Mouse (Mus musculus): ENCODE data around the gene Gm28043. TPM values are rescaled to one million over a fixed set of nuclear protein-coding genes. Genes with fewer than 3 reads are reported as not detected.
"Not testable (repeated sequence)": the region's sequence is repeated elsewhere in the genome, so short reads cannot be mapped to it uniquely, and the experiment has no call there.

Gene Gm28043
- polyA plus RNA-seq, 1 experiment from 2014 or later, result 2.5 TPM

- Histone ChIP-seq H3K4me1 (ENCODE audit: insufficient read depth, low read length) (peaks cover 53% of the 10 kb centered on the region), H3K27me3 (ENCODE audit: insufficient read depth, low read length) (no peaks in the 10 kb centered on the region), H3K36me3 (ENCODE audit: insufficient read depth, low read length) (no peaks in the 10 kb centered on the region), H3K27ac (ENCODE audit: low read length) (no peak overlapping the region), H3K4me2 (replicated peaks; ENCODE audit: low read depth, low read length) (no peak overlapping the region), H3K9me3 (ENCODE audit: low read length) (no peaks in the 10 kb centered on the region), H3K9ac (replicated peaks; ENCODE audit: low read length) (no peak overlapping the region), H3K4me3 (ENCODE audit: low read length) (no peak overlapping the region)
- no peak for ATAC-seq (ENCODE audit: low FRiP score, low TSS enrichment)
- 43% methylated on average over 7 of the region's 7 CpGs for WGBS
Observed at GRCm38 (mm10) chr17:29712565-29712964, 97.9 kb downstream of the Gm28043 start.

GRCm38 (mm10) chr17:29713734-29714133 lies 99.1 kb downstream of the Gm28043 start:
- not testable (repeated sequence) for H3K4me3 ChIP-seq (ENCODE audit: low read length); H3K4me2 ChIP-seq (replicated peaks; ENCODE audit: low read depth, low read length); H3K36me3 ChIP-seq (ENCODE audit: insufficient read depth, low read length); H3K9ac ChIP-seq (replicated peaks; ENCODE audit: low read length); H3K27ac ChIP-seq (ENCODE audit: low read length); ATAC-seq (ENCODE audit: low FRiP score, low TSS enrichment); H3K9me3 ChIP-seq (ENCODE audit: low read length); H3K27me3 ChIP-seq (ENCODE audit: insufficient read depth, low read length)
- 92% methylated on average over 4 of the region's 4 CpGs for WGBS
- H3K4me1 ChIP-seq (ENCODE audit: insufficient read depth, low read length), result peaks cover 46% of the 10 kb centered on the region

- Histone ChIP-seq H3K4me2 (replicated peaks; ENCODE audit: low read depth, low read length) (peak within 1 kb of the TSS; percentile 60), H3K4me1 (ENCODE audit: insufficient read depth, low read length) (peaks cover 27% of the 10 kb centered on the region), H3K9ac (replicated peaks; ENCODE audit: low read length) (peak within 1 kb of the TSS; percentile 69), H3K4me3 (ENCODE audit: low read length) (peak within 1 kb of the TSS; percentile 62), H3K9me3 (ENCODE audit: low read length) (no peaks in the 10 kb centered on the region; the same call in 1 of the 2 replicates), H3K27me3 (ENCODE audit: insufficient read depth, low read length) (no peaks in the 10 kb centered on the region), H3K27ac (ENCODE audit: low read length) (no peak within 1 kb of the TSS), H3K36me3 (ENCODE audit: insufficient read depth, low read length) (no peaks in the 10 kb centered on the region)
- ATAC-seq (ENCODE audit: low FRiP score, low TSS enrichment), result peak; percentile 94
- 3% methylated on average over 41 of the region's 41 CpGs for WGBS
Observed at GRCm38 (mm10) chr17:29716732-29717445, 102.2 kb downstream of the Gm28043 start, which contains the start of gene Ccdc167. Gene Ccdc167 (minus strand): TSS chr17:29717044.

- WGBS, result 81% methylated on average over 8 of the region's 8 CpGs
Observed at GRCm38 (mm10) chr17:29718660-29719059, 104.0 kb downstream of the Gm28043 start.

GRCm38 (mm10) chr17:29719628-29720575 lies 105.2 kb downstream of the Gm28043 start:
- no peak overlapping the region for H3K4me3 ChIP-seq (ENCODE audit: low read length)
- no peaks in the 10 kb centered on the region for H3K36me3 ChIP-seq (ENCODE audit: insufficient read depth, low read length)
- H3K4me2 ChIP-seq (replicated peaks; ENCODE audit: low read depth, low read length), result no peak overlapping the region
- H3K9me3 ChIP-seq (ENCODE audit: low read length), result no peaks in the 10 kb centered on the region; the same call in 1 of the 2 replicates
- H3K4me1 ChIP-seq (ENCODE audit: insufficient read depth, low read length), result peaks cover 12% of the 10 kb centered on the region
- H3K27ac ChIP-seq (ENCODE audit: low read length), result no peak overlapping the region
- H3K9ac ChIP-seq (replicated peaks; ENCODE audit: low read length), result no peak overlapping the region
- ATAC-seq (ENCODE audit: low FRiP score, low TSS enrichment), result no peak
- no peaks in the 10 kb centered on the region for H3K27me3 ChIP-seq (ENCODE audit: insufficient read depth, low read length)
- WGBS, result 81% methylated on average over 13 of the region's 13 CpGs

More at GRCm38 (mm10) chr17:29718660-29719059, 104.0 kb downstream of the Gm28043 start:
- Histone ChIP-seq H3K4me3 (ENCODE audit: low read length) (no peak overlapping the region), H3K9ac (replicated peaks; ENCODE audit: low read length) (no peak overlapping the region), H3K4me2 (replicated peaks; ENCODE audit: low read depth, low read length) (no peak overlapping the region), H3K36me3 (ENCODE audit: insufficient read depth, low read length) (no peaks in the 10 kb centered on the region), H3K9me3 (ENCODE audit: low read length) (no peaks in the 10 kb centered on the region; the same call in 1 of the 2 replicates), H3K27me3 (ENCODE audit: insufficient read depth, low read length) (no peaks in the 10 kb centered on the region), H3K27ac (ENCODE audit: low read length) (no peak overlapping the region), H3K4me1 (ENCODE audit: insufficient read depth, low read length) (peaks cover 12% of the 10 kb centered on the region)
- no peak for ATAC-seq (ENCODE audit: low FRiP score, low TSS enrichment)

- H3K4me3 ChIP-seq (ENCODE audit: low read length), result no peak overlapping the region
- no peak overlapping the region for H3K27ac ChIP-seq (ENCODE audit: low read length)
- peaks cover 10% of the 10 kb centered on the region for H3K4me1 ChIP-seq (ENCODE audit: insufficient read depth, low read length)
- no peak overlapping the region for H3K9ac ChIP-seq (replicated peaks; ENCODE audit: low read length)
- H3K27me3 ChIP-seq (ENCODE audit: insufficient read depth, low read length), result no peaks in the 10 kb centered on the region
- no peaks in the 10 kb centered on the region for H3K36me3 ChIP-seq (ENCODE audit: insufficient read depth, low read length)
- 49% methylated on average over 11 of the region's 11 CpGs for WGBS
- H3K9me3 ChIP-seq (ENCODE audit: low read length), result no peaks in the 10 kb centered on the region; the same call in 1 of the 2 replicates
- no peak overlapping the region for H3K4me2 ChIP-seq (replicated peaks; ENCODE audit: low read depth, low read length)
- no peak for ATAC-seq (ENCODE audit: low FRiP score, low TSS enrichment)
Observed at GRCm38 (mm10) chr17:29720755-29721365, 106.2 kb downstream of the Gm28043 start.

- H3K36me3 ChIP-seq (ENCODE audit: insufficient read depth, low read length), result no peaks in the 10 kb centered on the region
- no peaks in the 10 kb centered on the region; the same call in 1 of the 2 replicates for H3K9me3 ChIP-seq (ENCODE audit: low read length)
- H3K4me3 ChIP-seq (ENCODE audit: low read length), result no peak overlapping the region
- H3K27me3 ChIP-seq (ENCODE audit: insufficient read depth, low read length), result no peaks in the 10 kb centered on the region
- H3K4me2 ChIP-seq (replicated peaks; ENCODE audit: low read depth, low read length), result no peak overlapping the region
- H3K9ac ChIP-seq (replicated peaks; ENCODE audit: low read length), result no peak overlapping the region
- no peak for ATAC-seq (ENCODE audit: low FRiP score, low TSS enrichment)
- H3K4me1 ChIP-seq (ENCODE audit: insufficient read depth, low read length), result no peaks in the 10 kb centered on the region
- WGBS, result 82% methylated on average over 6 of the region's 6 CpGs
- no peak overlapping the region for H3K27ac ChIP-seq (ENCODE audit: low read length)
Observed at GRCm38 (mm10) chr17:29724610-29725009, 109.9 kb downstream of the Gm28043 start.

GRCm38 (mm10) chr17:29725027-29725620 lies 110.4 kb downstream of the Gm28043 start:
- H3K9ac ChIP-seq (replicated peaks; ENCODE audit: low read length), result no peak overlapping the region
- H3K36me3 ChIP-seq (ENCODE audit: insufficient read depth, low read length), result no peaks in the 10 kb centered on the region
- ATAC-seq (ENCODE audit: low FRiP score, low TSS enrichment), result no peak
- 73% methylated on average over 6 of the region's 6 CpGs for WGBS
- no peak overlapping the region for H3K4me3 ChIP-seq (ENCODE audit: low read length)
- no peaks in the 10 kb centered on the region for H3K4me1 ChIP-seq (ENCODE audit: insufficient read depth, low read length)
- H3K27ac ChIP-seq (ENCODE audit: low read length), result no peak overlapping the region
- no peaks in the 10 kb centered on the region; the same call in 1 of the 2 replicates for H3K9me3 ChIP-seq (ENCODE audit: low read length)
- H3K4me2 ChIP-seq (replicated peaks; ENCODE audit: low read depth, low read length), result no peak overlapping the region
- no peaks in the 10 kb centered on the region for H3K27me3 ChIP-seq (ENCODE audit: insufficient read depth, low read length)

GRCm38 (mm10) chr17:29728082-29728481 lies 113.4 kb downstream of the Gm28043 start:
- no peaks in the 10 kb centered on the region for H3K36me3 ChIP-seq (ENCODE audit: insufficient read depth, low read length)
- H3K9ac ChIP-seq (replicated peaks; ENCODE audit: low read length), result no peak overlapping the region
- H3K4me3 ChIP-seq (ENCODE audit: low read length), result no peak overlapping the region
- no peaks in the 10 kb centered on the region for H3K9me3 ChIP-seq (ENCODE audit: low read length)
- H3K27ac ChIP-seq (ENCODE audit: low read length), result no peak overlapping the region
- H3K4me1 ChIP-seq (ENCODE audit: insufficient read depth, low read length), result no peaks in the 10 kb centered on the region
- H3K4me2 ChIP-seq (replicated peaks; ENCODE audit: low read depth, low read length), result no peak overlapping the region
- no peak for ATAC-seq (ENCODE audit: low FRiP score, low TSS enrichment)
- WGBS, result 61% methylated on average over 8 of the region's 8 CpGs
- no peaks in the 10 kb centered on the region for H3K27me3 ChIP-seq (ENCODE audit: insufficient read depth, low read length)
